Mouse (Mus musculus) limb, embryonic 15.5 days (tissue): ENCODE measurements around the gene Faap100. TPM values are rescaled to one million over a fixed set of nuclear protein-coding genes. Genes with fewer than 3 reads are reported as not detected.
"Not testable (repeated sequence)": the region's sequence is repeated elsewhere in the genome, so short reads cannot be mapped to it uniquely, and the experiment has no call there.

Experiments
- ATAC-seq: fragments of 200-750 bp; cut with Nextera tagmentation; 2 replicates; pipeline ENCODE4 v1.8.0; 2017; ENCODE audit warnings: low read depth, moderate TSS enrichment; ENCODE audit not compliant: insufficient number of reproducible peaks, low FRiP score, low TSS enrichment
- H3K27ac ChIP-seq: fragments of 300-500 bp; sonication (generic); 2 replicates; pipeline ENCODE4 v1.5.1; 2015; ENCODE audit warnings: moderate library complexity, mild to moderate bottlenecking, inconsistent platforms
- H3K27me3 ChIP-seq: fragments of 300-500 bp; sonication (generic); 2 replicates; pipeline ENCODE4 v1.6.1; 2015; ENCODE audit warnings: inconsistent platforms
- H3K36me3 ChIP-seq: fragments of 300-500 bp; sonication (generic); 2 replicates; pipeline ENCODE4 v1.6.1; 2015; ENCODE audit warnings: inconsistent platforms
- H3K4me1 ChIP-seq: fragments of 300-500 bp; sonication (generic); 2 replicates; pipeline ENCODE4 v1.6.1; 2015; ENCODE audit warnings: inconsistent platforms
- H3K4me2 ChIP-seq: fragments of 300-500 bp; sonication (generic); 2 replicates; pipeline ENCODE4 v1.6.1; 2015; ENCODE audit warnings: mild to moderate bottlenecking, inconsistent platforms
- H3K4me3 ChIP-seq: fragments of 300-500 bp; sonication (generic); 2 replicates; pipeline ENCODE4 v1.5.1; 2015; ENCODE audit warnings: mild to moderate bottlenecking, inconsistent platforms
- H3K9ac ChIP-seq: fragments of 300-500 bp; sonication (generic); 2 replicates; pipeline ENCODE4 v1.6.1; 2015; ENCODE audit warnings: inconsistent platforms
- H3K9me3 ChIP-seq: fragments of 300-500 bp; sonication (generic); 2 replicates; pipeline ENCODE4 v1.6.1; 2016; ENCODE audit warnings: inconsistent platforms
- WGBS: fragments of 180-500 bp; shearing (Covaris S2); methylation state at CpG from one replicate; pipeline ENCODE4 v1.1.7; 2015; 5-methylcytosine and 5-hydroxymethylcytosine counted together
- polyA plus RNA-seq: library from polyadenylated mRNA; unstranded; fragments of >200 nt; fragmentation: Nextera tagmentation; extraction: Ambion mirVana; gene quantifications from 2 replicates; pipeline ENCODE4 v1.2.1, GENCODE M21; 2015

Faap100 gene
- polyA plus RNA-seq, 1 experiment from 2014 or later: 33.1 TPM

GRCm38 (mm10) chr11:120348684-120349370 lies 29.7 kb downstream of the Faap100 start:
- WGBS: 2% methylated on average over 42 of the region's 53 CpGs
- Histone ChIP-seq H3K4me1 (peaks cover 55% of the 10 kb centered on the region), H3K27ac (peak overlapping the region; percentile 99), H3K36me3 (peaks cover 13% of the 10 kb centered on the region), H3K27me3 (no peaks in the 10 kb centered on the region), H3K4me3 (peak overlapping the region; percentile 98), H3K9me3 (no peaks in the 10 kb centered on the region), H3K4me2 (peak overlapping the region; percentile 87), H3K9ac (peak overlapping the region; percentile 87)
- no peak; the same call in 1 of the 2 replicates for ATAC-seq

- peaks cover 48% of the 10 kb centered on the region for H3K4me1 ChIP-seq
- H3K4me3 ChIP-seq: peak within 1 kb of the TSS; percentile 98
- peaks cover 13% of the 10 kb centered on the region for H3K36me3 ChIP-seq
- peak within 1 kb of the TSS; percentile 87 for H3K4me2 ChIP-seq
- peak within 1 kb of the TSS; percentile 99 for H3K27ac ChIP-seq
- peak within 1 kb of the TSS; percentile 100 for H3K9ac ChIP-seq
- no peaks in the 10 kb centered on the region for H3K27me3 ChIP-seq
- peak; percentile 80 for ATAC-seq
- 7% methylated on average over 71 of the region's 103 CpGs for WGBS
- H3K9me3 ChIP-seq: no peaks in the 10 kb centered on the region
Observed at GRCm38 (mm10) chr11:120347791-120348683, 30.5 kb downstream of the Faap100 start, which contains the start of gene Actg1. TSS of gene Actg1 (minus strand) at chr11:120348542.

DNA sequence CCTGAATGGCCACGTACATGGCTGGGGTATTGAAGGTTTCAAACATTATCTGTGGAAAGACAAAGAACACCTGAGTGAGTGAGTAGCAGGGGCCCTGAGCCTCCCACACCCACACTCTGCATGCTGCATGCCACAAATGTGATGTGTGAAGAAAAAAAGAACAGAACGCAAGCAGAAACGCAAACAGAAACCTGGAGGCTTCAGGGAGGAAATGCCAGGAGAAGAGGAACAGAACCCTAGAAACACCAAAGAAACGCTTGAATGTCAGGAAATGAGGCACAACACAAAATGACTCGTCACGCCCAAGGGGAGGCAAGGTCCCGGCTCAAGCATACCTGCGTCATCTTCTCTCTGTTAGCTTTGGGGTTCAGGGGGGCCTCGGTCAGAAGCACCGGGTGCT lies 31.3 kb downstream of the Faap100 start:
- peak overlapping the region; percentile 74 for H3K4me2 ChIP-seq
- peaks cover 40% of the 10 kb centered on the region for H3K4me1 ChIP-seq
- peak overlapping the region; percentile 98 for H3K4me3 ChIP-seq
- no peak for ATAC-seq
- H3K27ac ChIP-seq: peak overlapping the region; percentile 99
- H3K9ac ChIP-seq: peak overlapping the region; percentile 100
- no peaks in the 10 kb centered on the region for H3K27me3 ChIP-seq
- no peaks in the 10 kb centered on the region for H3K9me3 ChIP-seq
- peaks cover 13% of the 10 kb centered on the region for H3K36me3 ChIP-seq
- WGBS: 2% methylated on average over 10 of the region's 10 CpGs

- H3K27me3 ChIP-seq: not testable (repeated sequence)
Observed at GRCm38 (mm10) chr11:120346383-120347034, 32.1 kb downstream of the Faap100 start.

DNA sequence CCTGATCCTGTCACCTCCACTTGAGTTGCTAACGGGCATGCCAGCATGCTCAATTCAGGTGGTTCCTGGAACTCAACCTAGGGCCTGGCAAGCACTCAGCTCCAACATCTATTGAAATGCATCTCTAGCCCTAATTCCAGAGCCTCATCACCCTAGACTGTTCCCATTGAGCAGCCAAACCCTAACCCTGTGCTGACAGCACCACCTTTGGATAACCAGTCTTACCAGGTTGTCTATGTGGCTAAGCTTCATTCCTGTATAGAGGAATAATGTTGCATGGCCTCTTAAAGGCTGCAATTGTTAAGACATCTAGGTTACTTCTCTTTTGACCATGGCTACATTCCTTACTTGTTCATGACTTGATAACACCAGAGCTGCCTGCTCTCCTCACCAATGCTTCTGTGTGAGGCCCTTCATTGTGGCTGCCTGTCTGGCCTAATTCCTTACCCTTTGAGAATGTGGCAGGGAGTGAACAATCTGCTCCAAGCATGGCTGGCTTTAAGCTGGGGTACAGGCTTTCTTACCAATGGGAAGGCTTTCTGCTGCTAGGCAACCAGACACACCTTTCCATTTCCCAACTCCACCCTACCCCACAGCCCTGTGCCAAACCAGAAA lies 33.4 kb downstream of the Faap100 start:
- Histone ChIP-seq H3K27me3 (no peaks in the 10 kb centered on the region), H3K4me3 (peak overlapping the region; percentile 6; the same call in 1 of the 2 replicates), H3K9ac (no peak overlapping the region), H3K27ac (peak overlapping the region; percentile 48), H3K36me3 (peaks cover 13% of the 10 kb centered on the region), H3K4me1 (peaks cover 22% of the 10 kb centered on the region), H3K4me2 (peak overlapping the region; percentile 17; the same call in 1 of the 2 replicates), H3K9me3 (no peaks in the 10 kb centered on the region)
- ATAC-seq: no peak
- 32% methylated on average over 1 of the region's 1 CpGs for WGBS

More at GRCm38 (mm10) chr11:120346383-120347034, 32.1 kb downstream of the Faap100 start:
- not testable (repeated sequence) for H3K9me3 ChIP-seq, ATAC-seq, H3K27ac ChIP-seq
- 0 out of 2 replicates have a peak overlapping the region, but pooled peaks have one; percentile 28 for H3K9ac ChIP-seq
- H3K4me1 ChIP-seq: peaks cover 33% of the 10 kb centered on the region
- peaks cover 13% of the 10 kb centered on the region for H3K36me3 ChIP-seq
- H3K4me2 ChIP-seq: peak overlapping the region; percentile 55
- peak overlapping the region; percentile 42 for H3K4me3 ChIP-seq
- WGBS: 36% methylated on average over 11 of the region's 13 CpGs

- H3K9me3 ChIP-seq: no peaks in the 10 kb centered on the region
- no peaks in the 10 kb centered on the region for H3K27me3 ChIP-seq
- H3K27ac ChIP-seq: peak overlapping the region; percentile 28
- peaks cover 13% of the 10 kb centered on the region for H3K36me3 ChIP-seq
- peaks cover 15% of the 10 kb centered on the region for H3K4me1 ChIP-seq
- 56% methylated on average over 5 of the region's 5 CpGs for WGBS
- H3K9ac ChIP-seq: no peak overlapping the region
- no peak for ATAC-seq
- H3K4me3 ChIP-seq: no peak overlapping the region
- H3K4me2 ChIP-seq: no peak overlapping the region
Observed at GRCm38 (mm10) chr11:120344310-120344920, 34.1 kb downstream of the Faap100 start.

GRCm38 (mm10) chr11:120343519-120344309 lies 34.9 kb downstream of the Faap100 start:
- H3K36me3 ChIP-seq: peaks cover 13% of the 10 kb centered on the region
- no peak overlapping the region for H3K4me2 ChIP-seq
- no peak overlapping the region for H3K4me3 ChIP-seq
- H3K4me1 ChIP-seq: peaks cover 11% of the 10 kb centered on the region
- no peak for ATAC-seq
- no peaks in the 10 kb centered on the region for H3K27me3 ChIP-seq
- no peaks in the 10 kb centered on the region for H3K9me3 ChIP-seq
- no peak overlapping the region for H3K9ac ChIP-seq
- H3K27ac ChIP-seq: peak overlapping the region; percentile 38
- 75% methylated on average over 5 of the region's 5 CpGs for WGBS

DNA sequence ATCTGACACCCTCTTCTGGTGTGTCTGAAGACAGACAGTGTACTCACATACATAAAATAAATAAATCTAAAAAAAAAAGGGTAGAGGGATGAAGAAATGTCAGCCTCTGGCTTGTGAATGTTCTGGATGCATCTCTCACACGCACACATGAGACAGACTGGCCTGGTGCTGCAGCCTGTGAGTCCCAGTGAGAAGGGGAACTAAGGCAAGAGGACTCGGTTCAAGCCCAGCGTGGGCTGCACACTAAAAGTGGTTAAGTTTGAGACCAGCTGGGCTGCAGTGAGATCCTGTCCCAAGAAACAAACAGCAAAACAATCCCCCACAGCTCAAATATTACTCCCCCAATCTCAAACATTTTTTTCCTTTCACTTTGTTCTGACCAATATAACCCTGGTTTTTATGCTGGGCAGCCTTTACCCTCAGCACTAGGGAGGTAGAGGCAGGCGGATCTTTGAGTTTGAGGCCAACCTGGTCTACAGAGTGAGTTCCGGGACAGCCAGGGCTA lies 35.9 kb downstream of the Faap100 start:
- H3K4me2 ChIP-seq: no peak overlapping the region
- no peak overlapping the region for H3K27ac ChIP-seq
- H3K36me3 ChIP-seq: peaks cover 13% of the 10 kb centered on the region
- WGBS: 92% methylated on average over 5 of the region's 5 CpGs
- H3K4me3 ChIP-seq: no peak overlapping the region
- no peaks in the 10 kb centered on the region for H3K9me3 ChIP-seq
- no peak overlapping the region for H3K9ac ChIP-seq
- no peaks in the 10 kb centered on the region for H3K27me3 ChIP-seq
- peaks cover 11% of the 10 kb centered on the region for H3K4me1 ChIP-seq
- ATAC-seq: no peak

DNA sequence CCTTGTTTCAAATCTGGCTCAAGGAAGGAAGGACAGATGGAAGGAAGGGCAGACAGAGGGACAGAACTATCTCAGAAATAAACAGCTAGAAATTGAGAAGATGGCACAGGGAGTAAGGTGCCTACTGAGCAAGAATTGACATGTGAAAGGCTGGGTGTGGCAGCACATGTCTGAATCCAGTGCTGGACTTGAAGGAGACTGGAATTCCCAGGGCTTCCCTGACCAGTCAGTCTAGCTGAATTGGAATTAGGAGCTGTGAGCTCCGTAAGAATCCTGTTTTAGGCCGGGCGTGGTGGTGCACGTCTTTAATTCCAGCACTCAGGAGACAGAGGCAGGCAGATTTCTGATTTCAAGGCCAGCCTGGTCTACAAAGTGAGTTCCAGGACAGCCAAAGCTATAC lies 36.9 kb downstream of the Faap100 start:
- 83% methylated on average over 4 of the region's 4 CpGs for WGBS
- no peak overlapping the region for H3K4me3 ChIP-seq

GRCm38 (mm10) chr11:120339978-120340513 lies 38.5 kb downstream of the Faap100 start:
- 90% methylated on average over 10 of the region's 10 CpGs for WGBS
- Histone ChIP-seq H3K27me3 (no peaks in the 10 kb centered on the region), H3K27ac (no peak overlapping the region), H3K4me1 (peaks cover 2% of the 10 kb centered on the region; the same call in 1 of the 2 replicates), H3K4me3 (no peak overlapping the region), H3K9ac (no peak overlapping the region), H3K9me3 (no peaks in the 10 kb centered on the region), H3K36me3 (peaks cover 5% of the 10 kb centered on the region), H3K4me2 (no peak overlapping the region)
- ATAC-seq: no peak

More for the DNA sequence above, 36.9 kb downstream of the Faap100 start:
- Histone ChIP-seq H3K36me3 (peaks cover 12% of the 10 kb centered on the region), H3K4me2 (no peak overlapping the region), H3K27me3 (no peaks in the 10 kb centered on the region), H3K9ac (no peak overlapping the region), H3K9me3 (no peaks in the 10 kb centered on the region), H3K4me1 (peaks cover 10% of the 10 kb centered on the region), H3K27ac (no peak overlapping the region)
- ATAC-seq: no peak
